Mouse (Mus musculus) G1E (cell line): Measurements from ENCODE around the gene BC030867. TPM values are rescaled to one million over a fixed set of nuclear protein-coding genes. Genes with fewer than 3 reads are reported as not detected.

Source experiments
- ATAC-seq: 2 replicates; pipeline ENCODE4 v1.8.0; 2016; ENCODE audit warnings: mild to moderate bottlenecking; ENCODE audit not compliant: insufficient number of reproducible peaks, poor library complexity, low FRiP score, severe bottlenecking; ENCODE audit errors: extremely low read depth
- DNase-seq: peaks from one replicate; pipeline ENCODE4 v3.0.0; 2012; ENCODE audit warnings: low spot score
- H3K27me3 ChIP-seq: 2 replicates; pipeline ENCODE4 v1.6.1; 2012; ENCODE audit warnings: mild to moderate bottlenecking, low read length, inconsistent platforms; ENCODE audit not compliant: insufficient read depth
- H3K36me3 ChIP-seq: replicated peaks from 2 replicates; pipeline ENCODE3; 2012; ENCODE audit warnings: mild to moderate bottlenecking, inconsistent platforms
- H3K4me1 ChIP-seq: 2 replicates; pipeline ENCODE4 v1.6.1; 2012; ENCODE audit warnings: low read depth, low read length, inconsistent platforms, mixed read lengths; ENCODE audit not compliant: insufficient read depth
- H3K4me3 ChIP-seq: 2 replicates; pipeline ENCODE4 v1.5.1; 2012; ENCODE audit warnings: low read depth, mild to moderate bottlenecking, inconsistent platforms, low read length, moderate library complexity, mixed read lengths
- H3K9me3 ChIP-seq: replicated peaks from 2 replicates; pipeline ENCODE4 v1.6.1; 2012; ENCODE audit warnings: inconsistent platforms
- CTCF ChIP-seq: IDR thresholded peaks from 2 replicates; pipeline ENCODE4 v1.5.1; 2012; ENCODE audit warnings: low read depth, low read length, inconsistent platforms, mixed read lengths
- GATA1 ChIP-seq: IDR thresholded peaks from 2 replicates; pipeline ENCODE4 v1.6.1; 2012; ENCODE audit warnings: borderline replicate concordance, low read length, inconsistent platforms, mixed read lengths
- GATA2 ChIP-seq: IDR thresholded peaks from 2 replicates; pipeline ENCODE4 v1.6.1; 2012; ENCODE audit warnings: low read depth, low read length, inconsistent platforms, borderline replicate concordance
- POLR2AphosphoS5 ChIP-seq: IDR thresholded peaks from 2 replicates; pipeline ENCODE4 v1.6.1; 2012; ENCODE audit warnings: low read depth, low read length, inconsistent platforms; ENCODE audit not compliant: insufficient replicate concordance
- TAL1 ChIP-seq: conservative IDR thresholded peaks from 2 replicates; pipeline ENCODE4 v1.6.1; 2012; ENCODE audit warnings: low read depth, low read length, inconsistent platforms, mixed read lengths
- polyA plus RNA-seq: library from polyadenylated mRNA; stranded (reverse); fragments of >175 nt; gene quantifications from 2 replicates; pipeline ENCODE4 v1.2.3, GENCODE M21; 2012
- total RNA-seq, 2 experiments: library from RNA; stranded (forward) in 1 of 2; stranded (reverse) in 1 of 2; fragments of 200-1000 nt in 1 of 2; fragments of >200 nt in 1 of 2; fragmentation: Nextera tagmentation in 1 of 2; gene quantifications; 2 replicates each; pipeline ENCODE4 v1.2.3; 2014 to 2017

BC030867 gene
- total and polyA plus RNA-seq, 3 experiments = 5.7 to 45.0 (median 10.1) TPM

- Histone ChIP-seq H3K4me1 (peaks cover 41% of the 10 kb centered on the region), H3K9me3 (no peaks in the 10 kb centered on the region), H3K36me3 (peaks cover 34% of the 10 kb centered on the region), H3K4me3 (peak within 1 kb of the TSS; percentile 88), H3K27me3 (no peaks in the 10 kb centered on the region)
- ATAC-seq = peak; percentile 88
- TF ChIP-seq TAL1 (no peak), CTCF (no peak), GATA1 (no peak), GATA2 (no peak), POLR2AphosphoS5 (no peak)
- DNase-seq = peak; percentile 97
These were observed 48.1 kb downstream of the BC030867 start, which contains the start of gene Atxn7l3 for GRCm38 (mm10) chr11:102296491-102297472. Gene Atxn7l3 (minus strand): TSS chr11:102296631.

GRCm38 (mm10) chr11:102297577-102298556, 49.2 kb downstream of the BC030867 start:
- TF ChIP-seq POLR2AphosphoS5 (no peak), GATA2 (no peak), CTCF (no peak), TAL1 (no peak), GATA1 (no peak)
- H3K36me3 ChIP-seq = peaks cover 24% of the 10 kb centered on the region
- ATAC-seq (no peak), DNase-seq (no peak)
- H3K4me1 ChIP-seq = peaks cover 41% of the 10 kb centered on the region
- no peaks in the 10 kb centered on the region for H3K27me3 ChIP-seq
- H3K9me3 ChIP-seq = no peaks in the 10 kb centered on the region
- peak overlapping the region; percentile 88 for H3K4me3 ChIP-seq

DNA sequence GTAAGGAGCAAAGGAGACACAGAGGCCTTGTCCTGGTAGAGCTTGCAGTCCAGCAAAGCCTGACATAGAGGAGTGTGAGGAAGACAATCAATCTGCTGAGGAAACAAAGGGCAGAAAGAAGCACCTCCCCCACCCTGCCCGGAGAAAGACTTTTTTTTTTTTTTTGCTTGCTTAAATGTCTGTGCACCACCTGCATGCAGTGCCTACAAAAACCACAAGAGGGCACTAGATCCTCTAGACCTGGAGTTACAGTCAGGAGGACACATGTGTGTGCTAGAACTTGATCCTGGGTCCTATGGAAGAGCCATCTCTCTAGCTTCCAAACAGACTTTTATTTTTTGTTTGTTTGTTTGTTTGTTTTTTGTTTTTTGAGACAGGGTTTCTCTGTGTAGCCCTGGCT, 51.2 kb downstream of the BC030867 start:
- no peaks in the 10 kb centered on the region for H3K9me3 ChIP-seq
- peaks cover 13% of the 10 kb centered on the region for H3K36me3 ChIP-seq
- H3K27me3 ChIP-seq = no peaks in the 10 kb centered on the region
- no peak overlapping the region for H3K4me3 ChIP-seq
- H3K4me1 ChIP-seq = peaks cover 29% of the 10 kb centered on the region
- DNase-seq = no peak
- no peak for TF ChIP-seq TAL1
- TF ChIP-seq POLR2AphosphoS5 = no peak
- no peak for TF ChIP-seq GATA1
- no peak for TF ChIP-seq GATA2
- peak; percentile 56 for TF ChIP-seq CTCF
- no peak for ATAC-seq

DNA sequence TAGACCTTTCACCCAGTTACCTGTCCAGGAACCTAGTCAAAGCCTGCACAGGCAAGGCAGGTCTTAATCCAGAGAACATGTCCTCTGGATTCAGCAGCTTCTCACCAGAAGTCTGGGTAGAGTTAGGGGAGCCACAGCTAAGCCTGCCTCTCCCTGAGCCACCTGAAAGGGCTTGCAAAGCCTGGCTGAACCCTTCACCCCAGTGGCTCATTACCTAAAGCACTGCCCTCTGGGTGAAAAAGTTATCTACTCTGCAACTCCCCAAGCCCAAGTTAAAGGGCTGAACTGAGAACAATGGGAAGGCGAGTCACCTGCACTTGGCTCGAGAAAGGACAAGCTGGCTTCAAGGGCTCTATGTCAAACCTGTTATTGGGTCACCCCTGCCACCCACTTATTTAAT, 55.5 kb downstream of the BC030867 start:
- no peak overlapping the region for H3K4me3 ChIP-seq
- peaks cover 51% of the 10 kb centered on the region for H3K36me3 ChIP-seq
- TF ChIP-seq POLR2AphosphoS5 = no peak
- ATAC-seq = no peak
- no peaks in the 10 kb centered on the region for H3K9me3 ChIP-seq
- DNase-seq = no peak
- peaks cover 35% of the 10 kb centered on the region for H3K4me1 ChIP-seq
- no peaks in the 10 kb centered on the region for H3K27me3 ChIP-seq

DNA sequence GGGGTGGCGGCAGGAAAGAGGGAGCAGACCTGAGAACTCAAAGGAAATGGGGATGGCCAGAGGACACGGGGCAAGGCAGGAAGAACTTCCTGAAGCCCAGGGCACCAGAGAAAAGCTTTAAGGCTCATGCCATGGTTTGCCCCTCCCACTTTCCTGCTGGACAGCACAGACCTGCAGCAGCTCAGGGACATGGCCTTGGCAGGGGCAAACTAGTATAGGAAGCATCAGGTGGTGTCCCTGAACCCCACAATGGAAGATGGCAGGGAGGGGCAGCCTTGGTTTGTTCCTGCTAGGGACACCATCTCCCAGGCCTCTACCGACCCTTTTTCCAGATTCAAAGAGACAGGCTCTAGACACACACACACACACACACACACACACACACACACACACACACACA, 56.7 kb downstream of the BC030867 start:
- H3K36me3 ChIP-seq = peaks cover 63% of the 10 kb centered on the region
- no peaks in the 10 kb centered on the region for H3K27me3 ChIP-seq
- H3K9me3 ChIP-seq = no peaks in the 10 kb centered on the region
- no peak overlapping the region for H3K4me3 ChIP-seq
- TF ChIP-seq TAL1 (no peak), POLR2AphosphoS5 (no peak), GATA2 (no peak), CTCF (no peak)
- H3K4me1 ChIP-seq = peaks cover 43% of the 10 kb centered on the region
- DNase-seq (no peak), ATAC-seq (no peak)

- Histone ChIP-seq H3K4me3 (no peak overlapping the region), H3K9me3 (no peaks in the 10 kb centered on the region), H3K36me3 (peaks cover 91% of the 10 kb centered on the region), H3K27me3 (no peaks in the 10 kb centered on the region), H3K4me1 (peaks cover 69% of the 10 kb centered on the region)
- DNase-seq = no peak
- no peak for ATAC-seq
- no peak for TF ChIP-seq POLR2AphosphoS5
- TF ChIP-seq GATA1 = no peak
- no peak for TF ChIP-seq TAL1
- no peak for TF ChIP-seq CTCF
- no peak for TF ChIP-seq GATA2
These were observed 59.4 kb downstream of the BC030867 start for GRCm38 (mm10) chr11:102308104-102308503.
